Mouse (Mus musculus): ENCODE results near the gene Samd9l. TPM values are rescaled to one million over a fixed set of nuclear protein-coding genes. Genes with fewer than 3 reads are reported as not detected.
"Not testable (repeated sequence)": the region's sequence is repeated elsewhere in the genome, so short reads cannot be mapped to it uniquely, and the experiment has no call there.

Samd9l gene
- total RNA-seq (2014; rRNA removed) (1.8 and 2.3 TPM in 2 replicates), polyA plus RNA-seq (2015; fragmentation: Nextera tagmentation; extraction: Ambion mirVana) (1.2 and 1.3 TPM in 2 replicates)

DNA sequence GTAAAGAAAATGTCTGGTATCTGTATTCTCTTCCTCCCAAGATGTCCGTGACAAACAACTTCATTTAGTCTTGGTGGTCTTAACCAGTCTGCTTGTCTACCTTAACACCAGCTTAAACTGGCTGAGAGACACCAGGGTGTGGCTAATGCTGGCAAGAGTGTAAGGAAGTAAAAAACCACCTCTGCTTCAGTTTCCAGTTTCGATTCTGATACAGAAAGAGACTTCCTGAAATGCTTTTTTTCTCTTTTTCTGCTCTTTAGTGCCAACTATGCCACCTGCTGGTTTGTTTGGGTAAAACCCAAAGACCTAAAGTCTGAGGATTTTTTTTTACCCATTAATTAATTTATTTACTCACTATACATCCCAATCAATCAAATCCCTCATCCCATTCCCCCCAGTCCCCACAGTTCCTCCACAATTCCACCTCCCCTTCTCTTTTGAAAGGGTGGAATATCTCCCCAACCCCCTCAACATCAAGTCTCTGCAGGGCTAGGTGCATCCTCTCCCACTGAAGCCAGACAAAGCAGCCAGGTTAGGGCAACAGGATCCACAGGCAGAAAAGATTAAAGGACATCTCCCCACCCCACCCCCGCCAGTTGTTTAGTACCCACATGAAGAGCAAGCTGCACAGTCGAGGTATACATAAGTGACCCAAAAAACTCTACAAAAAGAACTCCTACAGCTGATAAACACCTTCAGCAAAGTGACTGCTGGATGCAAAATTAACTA is at the start of gene Samd9l:
Gene Samd9l (minus strand): TSS at position 233 of the 729 bp plus-strand sequence.
- not testable (repeated sequence) for ATAC-seq; H3K27ac ChIP-seq; H3K36me3 ChIP-seq (ENCODE audit: insufficient read depth, low read length); H3K9me3 ChIP-seq (ENCODE audit: low read length); H3K27me3 ChIP-seq (ENCODE audit: insufficient read depth, low read length); H3K4me1 ChIP-seq (ENCODE audit: insufficient read depth, low read length); H3K9ac ChIP-seq (replicated peaks; ENCODE audit: low read length)
- Histone ChIP-seq H3K4me2 (ENCODE audit: low read depth, low read length) (peak within 1 kb of the TSS; percentile 14; the same call in 1 of the 2 replicates), H3K4me3 (ENCODE audit: low read length) (peak within 1 kb of the TSS; percentile 8; the same call in 1 of the 2 replicates)
- peak; percentile 50 for TF ChIP-seq CTCF (IDR thresholded peaks at IDR 0.05; ENCODE audit: low read depth)
- peak; percentile 66 for DNase-seq (ENCODE audit: low spot score)
- 44% methylated on average over 4 of the region's 4 CpGs for WGBS

DNA sequence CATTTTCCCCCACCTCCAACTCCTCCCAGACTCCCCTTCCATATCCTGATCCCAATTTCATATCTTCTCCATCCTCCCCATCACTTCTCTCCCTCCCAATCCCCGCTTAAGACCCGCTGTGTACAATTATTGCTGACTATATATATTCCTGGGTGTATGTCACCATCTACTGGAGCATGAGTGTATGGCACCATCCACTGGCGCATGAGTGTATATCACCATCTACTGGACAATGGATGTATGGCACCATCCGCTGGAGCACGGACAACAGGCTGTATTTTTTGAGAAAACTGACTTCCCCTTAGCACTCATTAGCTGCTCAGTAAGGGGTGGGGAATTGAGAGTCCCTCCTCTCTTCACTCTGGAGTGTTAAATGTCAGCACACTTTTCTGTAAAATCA is 48.0 kb upstream of the Samd9l start:
- Histone ChIP-seq H3K27me3 (ENCODE audit: insufficient read depth, low read length) (no peaks in the 10 kb centered on the region), H3K9ac (replicated peaks; ENCODE audit: low read length) (no peak overlapping the region), H3K9me3 (ENCODE audit: low read length) (no peaks in the 10 kb centered on the region), H3K27ac (no peak overlapping the region), H3K4me1 (ENCODE audit: insufficient read depth, low read length) (no peaks in the 10 kb centered on the region), H3K36me3 (ENCODE audit: insufficient read depth, low read length) (no peaks in the 10 kb centered on the region), H3K4me3 (ENCODE audit: low read length) (no peak overlapping the region), H3K4me2 (ENCODE audit: low read depth, low read length) (no peak overlapping the region)
- 7% methylated on average over 5 of the region's 5 CpGs for WGBS
- ATAC-seq = peak; percentile 73
- peak; percentile 99 for TF ChIP-seq CTCF (IDR thresholded peaks at IDR 0.05; ENCODE audit: low read depth)
- peak; percentile 81 for DNase-seq (ENCODE audit: low spot score)

DNA sequence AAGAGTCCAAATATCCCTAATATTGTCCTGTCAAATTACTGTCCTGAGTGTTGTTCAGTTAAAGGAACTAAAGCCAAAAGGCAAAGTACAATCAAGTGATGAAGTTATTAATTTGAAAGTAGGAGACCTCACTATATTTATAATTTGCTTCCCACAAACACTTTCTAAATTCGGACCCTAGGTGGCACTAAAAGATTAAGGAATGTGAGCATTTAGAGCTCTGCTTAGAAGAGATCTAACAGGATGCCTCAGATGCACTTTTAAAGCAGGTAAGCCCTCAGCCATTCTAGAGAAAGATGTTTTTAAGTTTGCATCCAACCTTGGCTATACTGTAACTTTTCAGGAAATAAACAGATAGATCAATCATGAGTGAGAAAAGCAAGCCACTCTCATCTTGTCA is 44.5 kb upstream of the Samd9l start:
- Histone ChIP-seq H3K9ac (replicated peaks; ENCODE audit: low read length) (no peak overlapping the region), H3K4me1 (ENCODE audit: insufficient read depth, low read length) (no peaks in the 10 kb centered on the region), H3K36me3 (ENCODE audit: insufficient read depth, low read length) (no peaks in the 10 kb centered on the region), H3K27ac (no peak overlapping the region), H3K9me3 (ENCODE audit: low read length) (no peaks in the 10 kb centered on the region), H3K4me2 (ENCODE audit: low read depth, low read length) (no peak overlapping the region), H3K4me3 (ENCODE audit: low read length) (no peak overlapping the region), H3K27me3 (ENCODE audit: insufficient read depth, low read length) (no peaks in the 10 kb centered on the region)
- 26% methylated on average over 1 of the region's 1 CpGs for WGBS
- ATAC-seq (no peak), DNase-seq (ENCODE audit: low spot score) (peak; percentile 58)
- peak; percentile 51 for TF ChIP-seq CTCF (IDR thresholded peaks at IDR 0.05; ENCODE audit: low read depth)

DNA sequence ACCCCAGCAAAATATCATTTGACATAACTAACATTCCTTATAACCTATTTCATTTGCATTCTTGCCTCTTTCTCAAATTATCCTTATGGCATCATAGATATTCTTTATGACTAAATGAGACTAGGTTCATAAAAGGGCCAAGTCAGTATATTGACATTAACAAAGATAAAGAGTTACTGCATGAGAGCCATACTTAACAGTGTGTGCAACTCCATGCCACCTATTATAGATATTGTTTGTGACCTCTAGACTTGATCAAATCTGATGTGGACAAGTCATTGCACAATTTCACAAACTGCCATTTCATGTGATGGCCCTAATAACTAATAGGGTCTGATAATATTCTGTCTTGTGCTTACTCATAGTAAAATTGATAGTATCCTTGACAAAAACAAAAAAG is 36.7 kb upstream of the Samd9l start:
- no peak for ATAC-seq
- no peak overlapping the region for H3K4me3 ChIP-seq (ENCODE audit: low read length)
- no peak for TF ChIP-seq CTCF (IDR thresholded peaks at IDR 0.05; ENCODE audit: low read depth)
- no peak overlapping the region for H3K4me2 ChIP-seq (ENCODE audit: low read depth, low read length)
- no peak for DNase-seq (ENCODE audit: low spot score)
- H3K9ac ChIP-seq (replicated peaks; ENCODE audit: low read length) = no peak overlapping the region
- no peaks in the 10 kb centered on the region for H3K9me3 ChIP-seq (ENCODE audit: low read length)
- no peak overlapping the region for H3K27ac ChIP-seq
- H3K36me3 ChIP-seq (ENCODE audit: insufficient read depth, low read length) = no peaks in the 10 kb centered on the region
- no peaks in the 10 kb centered on the region for H3K4me1 ChIP-seq (ENCODE audit: insufficient read depth, low read length)
- H3K27me3 ChIP-seq (ENCODE audit: insufficient read depth, low read length) = no peaks in the 10 kb centered on the region

DNA sequence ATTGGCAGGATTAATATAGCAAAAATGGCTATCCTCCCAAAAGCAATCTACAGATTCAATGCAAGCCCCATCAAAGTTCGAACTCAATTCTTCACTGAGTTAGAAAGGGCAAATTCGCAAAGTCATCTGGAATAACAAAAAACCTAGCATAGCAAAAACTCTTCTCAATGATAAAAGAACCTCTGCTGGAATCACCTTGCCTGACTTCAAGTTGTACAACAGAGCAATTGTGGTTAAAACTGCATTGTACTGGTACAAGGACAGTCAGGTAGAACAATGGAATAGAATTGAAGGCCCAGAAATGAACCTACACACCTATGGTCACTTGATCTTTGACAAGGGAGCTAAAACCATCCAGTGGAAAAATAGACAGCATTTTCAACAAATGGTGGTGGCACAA is 31.6 kb upstream of the Samd9l start:
- not testable (repeated sequence) for ATAC-seq; H3K4me3 ChIP-seq (ENCODE audit: low read length); H3K9ac ChIP-seq (replicated peaks; ENCODE audit: low read length); H3K9me3 ChIP-seq (ENCODE audit: low read length); H3K36me3 ChIP-seq (ENCODE audit: insufficient read depth, low read length); DNase-seq (ENCODE audit: low spot score); H3K4me1 ChIP-seq (ENCODE audit: insufficient read depth, low read length); H3K4me2 ChIP-seq (ENCODE audit: low read depth, low read length); H3K27me3 ChIP-seq (ENCODE audit: insufficient read depth, low read length); H3K27ac ChIP-seq
- 78% methylated on average over 2 of the region's 2 CpGs for WGBS

DNA sequence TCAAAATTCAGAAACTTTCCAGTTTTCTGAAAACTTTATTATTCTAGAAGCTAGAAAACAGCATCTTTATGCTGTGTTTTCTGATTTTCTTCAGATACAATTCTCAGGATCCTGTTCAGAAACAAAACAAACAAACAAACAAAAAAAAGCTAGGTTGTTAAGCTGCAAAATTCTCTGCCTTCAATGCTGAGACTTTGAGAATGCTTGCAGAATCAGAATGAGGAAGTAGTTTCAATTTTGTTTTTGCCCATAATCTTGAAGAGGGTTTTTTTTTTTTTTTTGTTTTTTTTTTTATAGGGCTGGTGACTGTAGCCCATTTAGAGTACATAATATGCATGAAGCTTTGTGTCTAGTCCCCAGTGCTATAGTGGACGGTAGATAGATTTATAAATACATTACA is 27.7 kb upstream of the Samd9l start:
- WGBS = 78% methylated on average over 1 of the region's 1 CpGs
- no peak for ATAC-seq

DNA sequence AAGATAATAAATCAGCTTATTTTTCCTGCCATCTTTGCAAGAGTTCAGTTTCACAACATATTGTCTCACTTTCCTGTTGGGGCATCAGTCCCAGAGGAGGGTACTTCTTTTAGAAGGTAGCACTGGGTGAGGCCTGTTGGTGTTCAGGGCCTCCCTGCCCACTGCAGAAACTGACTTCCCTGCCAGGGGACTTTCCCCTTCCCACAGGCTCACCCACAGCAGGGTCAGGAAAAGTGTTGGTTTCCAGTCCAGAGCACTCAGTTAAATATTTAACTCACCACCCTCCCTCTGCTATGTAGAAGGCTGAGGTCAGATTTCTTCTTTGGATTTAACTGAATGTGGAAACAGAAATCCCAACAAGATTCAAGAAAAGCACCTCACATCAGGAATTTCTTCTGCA is 26.0 kb upstream of the Samd9l start:
- H3K9me3 ChIP-seq (ENCODE audit: low read length); ATAC-seq; H3K27ac ChIP-seq; H3K36me3 ChIP-seq (ENCODE audit: insufficient read depth, low read length); H3K27me3 ChIP-seq (ENCODE audit: insufficient read depth, low read length); DNase-seq (ENCODE audit: low spot score); H3K4me2 ChIP-seq (ENCODE audit: low read depth, low read length); H3K4me3 ChIP-seq (ENCODE audit: low read length); H3K9ac ChIP-seq (replicated peaks; ENCODE audit: low read length); H3K4me1 ChIP-seq (ENCODE audit: insufficient read depth, low read length): not testable (repeated sequence)

More for the DNA sequence above, 27.7 kb upstream of the Samd9l start:
- no peaks in the 10 kb centered on the region for H3K27me3 ChIP-seq (ENCODE audit: insufficient read depth, low read length)
- no peak for TF ChIP-seq CTCF (IDR thresholded peaks at IDR 0.05; ENCODE audit: low read depth)
- H3K9ac ChIP-seq (replicated peaks; ENCODE audit: low read length) = no peak overlapping the region
- no peaks in the 10 kb centered on the region for H3K4me1 ChIP-seq (ENCODE audit: insufficient read depth, low read length)
- no peaks in the 10 kb centered on the region for H3K36me3 ChIP-seq (ENCODE audit: insufficient read depth, low read length)
- DNase-seq (ENCODE audit: low spot score) = no peak
- H3K4me2 ChIP-seq (ENCODE audit: low read depth, low read length) = no peak overlapping the region
- H3K9me3 ChIP-seq (ENCODE audit: low read length) = no peaks in the 10 kb centered on the region
- H3K4me3 ChIP-seq (ENCODE audit: low read length) = no peak overlapping the region
- no peak overlapping the region for H3K27ac ChIP-seq

DNA sequence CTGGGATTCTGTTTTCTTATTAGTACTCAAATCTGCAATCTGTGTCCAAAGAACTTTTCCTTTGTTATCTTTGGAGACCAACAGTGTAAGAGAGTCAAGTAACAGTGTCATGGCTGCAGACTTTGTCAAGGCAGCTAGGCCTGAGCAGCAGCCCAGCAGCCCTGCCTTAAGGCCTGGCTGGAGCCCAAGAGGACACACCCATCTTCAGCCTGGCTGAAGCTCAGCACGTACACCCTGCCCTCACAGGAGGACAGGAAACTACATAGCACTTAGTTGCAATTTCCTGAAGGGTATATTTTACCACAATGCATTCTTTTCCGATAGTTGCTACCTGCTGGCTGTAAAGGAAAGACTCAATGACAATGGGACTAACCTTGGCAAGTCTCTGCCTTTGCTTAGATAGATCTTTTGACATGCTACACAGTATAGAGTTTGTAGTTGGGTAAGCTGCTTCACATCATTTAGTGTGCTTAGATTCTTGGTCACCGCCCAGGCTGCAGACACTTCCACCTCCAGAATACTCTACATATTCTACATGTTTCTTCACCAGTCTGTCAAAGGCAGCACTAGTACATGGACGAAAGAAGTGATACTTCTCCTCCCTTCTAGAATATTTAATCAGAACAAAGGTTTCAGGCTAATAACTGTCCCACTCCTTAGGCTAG is 25.4 kb upstream of the Samd9l start:
- not testable (repeated sequence) for ATAC-seq; DNase-seq (ENCODE audit: low spot score); H3K4me2 ChIP-seq (ENCODE audit: low read depth, low read length); H3K27ac ChIP-seq; H3K36me3 ChIP-seq (ENCODE audit: insufficient read depth, low read length); H3K9me3 ChIP-seq (ENCODE audit: low read length); H3K9ac ChIP-seq (replicated peaks; ENCODE audit: low read length); H3K27me3 ChIP-seq (ENCODE audit: insufficient read depth, low read length); H3K4me1 ChIP-seq (ENCODE audit: insufficient read depth, low read length); H3K4me3 ChIP-seq (ENCODE audit: low read length)
- 56% methylated on average over 1 of the region's 4 CpGs for WGBS

DNA sequence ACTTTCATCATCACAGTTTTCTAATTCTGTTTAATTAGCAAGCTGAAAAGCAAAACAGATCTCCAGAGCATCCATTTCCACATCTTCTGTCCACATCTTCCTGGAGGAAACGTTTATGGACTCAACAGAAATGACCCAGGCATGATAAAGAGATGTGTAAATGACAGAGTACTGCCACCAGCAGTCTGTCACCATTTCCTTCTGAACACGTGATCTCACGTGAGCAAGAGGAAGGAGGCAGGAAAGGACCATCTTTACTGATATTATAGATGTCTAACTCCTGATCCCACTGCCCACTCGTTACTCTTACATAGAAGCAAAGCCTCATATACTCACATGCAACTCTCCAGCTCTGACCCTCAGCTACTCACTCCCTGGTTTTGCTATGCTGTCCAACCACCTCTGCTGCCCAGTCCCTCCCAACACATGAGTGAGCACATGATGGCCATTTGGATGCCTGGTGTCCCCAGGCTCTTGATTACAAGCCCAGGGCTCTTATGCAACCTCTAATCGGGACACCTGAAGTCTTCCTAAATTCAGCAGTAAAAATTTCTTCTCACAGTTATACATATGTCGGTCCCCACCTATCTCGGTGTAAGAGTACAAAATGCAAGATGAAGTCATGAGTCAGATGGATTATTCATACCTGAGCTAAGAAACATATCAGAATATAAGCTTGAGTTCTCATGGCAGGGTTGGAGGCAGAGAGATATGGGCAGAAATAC is 2.0 kb downstream of the Samd9l start:
- not testable (repeated sequence) for ATAC-seq; H3K36me3 ChIP-seq (ENCODE audit: insufficient read depth, low read length); H3K9me3 ChIP-seq (ENCODE audit: low read length); DNase-seq (ENCODE audit: low spot score); H3K27ac ChIP-seq; H3K4me3 ChIP-seq (ENCODE audit: low read length); H3K9ac ChIP-seq (replicated peaks; ENCODE audit: low read length); H3K27me3 ChIP-seq (ENCODE audit: insufficient read depth, low read length); H3K4me1 ChIP-seq (ENCODE audit: insufficient read depth, low read length)
- peak overlapping the region; percentile 14; the same call in 1 of the 2 replicates for H3K4me2 ChIP-seq (ENCODE audit: low read depth, low read length)
- 82% methylated on average over 5 of the region's 7 CpGs for WGBS
